Mouse (Mus musculus) stomach, embryonic 15.5 days (tissue): ENCODE measurements around the gene Scp2. TPM values are rescaled to one million over a fixed set of nuclear protein-coding genes. Genes with fewer than 3 reads are reported as not detected.
"Not testable (repeated sequence)": the region's sequence is repeated elsewhere in the genome, so short reads cannot be mapped to it uniquely, and the experiment has no call there.

ENCODE experiments used
- ATAC-seq: fragments of 200-750 bp; cut with Nextera tagmentation; 2 replicates; pipeline ENCODE4 v1.8.0; 2017; ENCODE audit warnings: low read depth, moderate number of reproducible peaks, moderate TSS enrichment; ENCODE audit not compliant: insufficient read depth, low FRiP score
- H3K27ac ChIP-seq: fragments of 300-500 bp; sonication (generic); 2 replicates; pipeline ENCODE4 v1.5.1; 2015; ENCODE audit warnings: mild to moderate bottlenecking, inconsistent platforms
- H3K27me3 ChIP-seq: fragments of 300-500 bp; sonication (generic); replicated peaks from 2 replicates; pipeline ENCODE4 v1.6.1; 2015; ENCODE audit warnings: inconsistent platforms
- H3K36me3 ChIP-seq: fragments of 300-500 bp; sonication (generic); 2 replicates; pipeline ENCODE4 v1.6.1; 2015; ENCODE audit warnings: inconsistent platforms
- H3K4me1 ChIP-seq: fragments of 300-500 bp; sonication (generic); 2 replicates; pipeline ENCODE4 v1.6.1; 2015; ENCODE audit warnings: inconsistent platforms
- H3K4me2 ChIP-seq: fragments of 300-500 bp; sonication (generic); 2 replicates; pipeline ENCODE4 v1.6.1; 2015; ENCODE audit warnings: mild to moderate bottlenecking, inconsistent platforms
- H3K4me3 ChIP-seq: fragments of 300-500 bp; sonication (generic); replicated peaks from 2 replicates; pipeline ENCODE4 v1.5.1; 2015; ENCODE audit warnings: inconsistent platforms
- H3K9ac ChIP-seq: fragments of 300-500 bp; sonication (generic); 2 replicates; pipeline ENCODE4 v1.6.1; 2015; ENCODE audit warnings: inconsistent platforms
- H3K9me3 ChIP-seq: fragments of 300-500 bp; sonication (generic); 2 replicates; pipeline ENCODE4 v1.6.1; 2016; ENCODE audit warnings: inconsistent platforms
- WGBS: fragments of 180-500 bp; shearing (Covaris S2); methylation state at CpG from one replicate; pipeline ENCODE4 v1.1.7; 2015; 5-methylcytosine and 5-hydroxymethylcytosine counted together
- polyA plus RNA-seq: library from polyadenylated mRNA; unstranded; fragments of >200 nt; fragmentation: Nextera tagmentation; extraction: Ambion mirVana; gene quantifications from 2 replicates; pipeline ENCODE4 v1.2.1, GENCODE M21; 2015

The Scp2 gene
- polyA plus RNA-seq, 1 experiment from 2014 or later: 232 TPM

- H3K9me3 ChIP-seq: no peaks in the 10 kb centered on the region
- WGBS: 74% methylated on average over 6 of the region's 6 CpGs
- ATAC-seq: no peak
- H3K4me2 ChIP-seq: no peak overlapping the region
- H3K27ac ChIP-seq: no peak overlapping the region
- no peaks in the 10 kb centered on the region for H3K27me3 ChIP-seq
- H3K4me1 ChIP-seq: no peaks in the 10 kb centered on the region
- H3K4me3 ChIP-seq: no peak overlapping the region
- H3K36me3 ChIP-seq: no peaks in the 10 kb centered on the region
- no peak overlapping the region for H3K9ac ChIP-seq
Observed at GRCm38 (mm10) chr4:108092741-108093397, 51.9 kb downstream of the Scp2 start.

GRCm38 (mm10) chr4:108083993-108084392, 60.8 kb downstream of the Scp2 start:
- no peaks in the 10 kb centered on the region for H3K36me3 ChIP-seq
- ATAC-seq: no peak
- 85% methylated on average over 2 of the region's 2 CpGs for WGBS

GRCm38 (mm10) chr4:108083032-108083735, 61.6 kb downstream of the Scp2 start:
- Histone ChIP-seq H3K4me2 (no peak overlapping the region), H3K27me3 (no peaks in the 10 kb centered on the region), H3K27ac (no peak overlapping the region), H3K9ac (no peak overlapping the region), H3K36me3 (no peaks in the 10 kb centered on the region), H3K9me3 (no peaks in the 10 kb centered on the region), H3K4me3 (no peak overlapping the region), H3K4me1 (no peaks in the 10 kb centered on the region)
- ATAC-seq: no peak
- WGBS: 80% methylated on average over 6 of the region's 6 CpGs

More at GRCm38 (mm10) chr4:108083993-108084392, 60.8 kb downstream of the Scp2 start:
- Histone ChIP-seq H3K4me3 (no peak overlapping the region), H3K9ac (no peak overlapping the region), H3K4me2 (no peak overlapping the region), H3K9me3 (no peaks in the 10 kb centered on the region), H3K27me3 (no peaks in the 10 kb centered on the region), H3K27ac (no peak overlapping the region), H3K4me1 (no peaks in the 10 kb centered on the region)

GRCm38 (mm10) chr4:108082401-108082806, 62.4 kb downstream of the Scp2 start:
- no peak overlapping the region for H3K27ac ChIP-seq
- no peak overlapping the region for H3K9ac ChIP-seq
- H3K9me3 ChIP-seq: no peaks in the 10 kb centered on the region
- 88% methylated on average over 2 of the region's 2 CpGs for WGBS
- no peak overlapping the region for H3K4me3 ChIP-seq
- H3K27me3 ChIP-seq: no peaks in the 10 kb centered on the region
- no peak overlapping the region for H3K4me2 ChIP-seq
- ATAC-seq: no peak
- H3K4me1 ChIP-seq: no peaks in the 10 kb centered on the region
- no peaks in the 10 kb centered on the region for H3K36me3 ChIP-seq

- Histone ChIP-seq H3K27me3 (no peaks in the 10 kb centered on the region), H3K4me3 (no peak overlapping the region), H3K9me3 (no peaks in the 10 kb centered on the region), H3K4me2 (no peak overlapping the region), H3K4me1 (no peaks in the 10 kb centered on the region), H3K36me3 (no peaks in the 10 kb centered on the region), H3K27ac (no peak overlapping the region), H3K9ac (no peak overlapping the region)
- ATAC-seq: no peak
- WGBS: 87% methylated on average over 5 of the region's 5 CpGs
Observed at GRCm38 (mm10) chr4:108080876-108081275, 63.9 kb downstream of the Scp2 start.

- Histone ChIP-seq H3K4me1 (no peaks in the 10 kb centered on the region), H3K27ac (no peak overlapping the region), H3K9ac (no peak overlapping the region), H3K9me3 (no peaks in the 10 kb centered on the region), H3K36me3 (no peaks in the 10 kb centered on the region), H3K27me3 (no peaks in the 10 kb centered on the region), H3K4me2 (no peak overlapping the region), H3K4me3 (no peak overlapping the region)
- ATAC-seq: no peak
- WGBS: 68% methylated on average over 2 of the region's 2 CpGs
Observed at GRCm38 (mm10) chr4:108079762-108080161, 65.0 kb downstream of the Scp2 start.

- H3K27ac ChIP-seq, H3K4me3 ChIP-seq, ATAC-seq, H3K27me3 ChIP-seq, H3K9ac ChIP-seq, H3K4me2 ChIP-seq, H3K36me3 ChIP-seq, H3K4me1 ChIP-seq, H3K9me3 ChIP-seq: not testable (repeated sequence)
- WGBS: 84% methylated on average over 15 of the region's 15 CpGs
Observed at GRCm38 (mm10) chr4:108079191-108079590, 65.6 kb downstream of the Scp2 start.

- H3K4me3 ChIP-seq: no peak overlapping the region
- no peak overlapping the region for H3K9ac ChIP-seq
- H3K27me3 ChIP-seq: no peaks in the 10 kb centered on the region
- no peak overlapping the region for H3K4me2 ChIP-seq
- no peaks in the 10 kb centered on the region for H3K4me1 ChIP-seq
- ATAC-seq: no peak
- no peak overlapping the region for H3K27ac ChIP-seq
- H3K9me3 ChIP-seq: no peaks in the 10 kb centered on the region
- WGBS: 76% methylated on average over 3 of the region's 3 CpGs
- no peaks in the 10 kb centered on the region for H3K36me3 ChIP-seq
Observed at GRCm38 (mm10) chr4:108077224-108077955, 67.4 kb downstream of the Scp2 start.

- Histone ChIP-seq H3K4me3 (no peak overlapping the region), H3K27me3 (no peaks in the 10 kb centered on the region), H3K4me2 (no peak overlapping the region), H3K27ac (no peak overlapping the region), H3K9ac (no peak overlapping the region), H3K9me3 (no peaks in the 10 kb centered on the region), H3K4me1 (no peaks in the 10 kb centered on the region), H3K36me3 (no peaks in the 10 kb centered on the region)
- ATAC-seq: no peak
- WGBS: 64% methylated on average over 3 of the region's 3 CpGs
Observed at GRCm38 (mm10) chr4:108074204-108074823, 70.5 kb downstream of the Scp2 start.

GRCm38 (mm10) chr4:108072086-108072485, 72.7 kb downstream of the Scp2 start:
- no peak overlapping the region for H3K4me3 ChIP-seq
- no peak overlapping the region for H3K27ac ChIP-seq
- no peak overlapping the region for H3K9ac ChIP-seq
- H3K4me1 ChIP-seq: no peaks in the 10 kb centered on the region
- 90% methylated on average over 3 of the region's 3 CpGs for WGBS
- no peaks in the 10 kb centered on the region for H3K27me3 ChIP-seq
- no peaks in the 10 kb centered on the region for H3K9me3 ChIP-seq
- ATAC-seq: no peak
- no peak overlapping the region for H3K4me2 ChIP-seq
- no peaks in the 10 kb centered on the region; the same call in 1 of the 2 replicates for H3K36me3 ChIP-seq

GRCm38 (mm10) chr4:108071235-108071901, 73.4 kb downstream of the Scp2 start:
- Histone ChIP-seq H3K4me1 (no peaks in the 10 kb centered on the region), H3K4me3 (peak overlapping the region; percentile 48), H3K4me2 (peak overlapping the region; percentile 58), H3K27ac (no peak overlapping the region), H3K36me3 (no peaks in the 10 kb centered on the region; the same call in 1 of the 2 replicates), H3K9ac (peak overlapping the region; percentile 11; the same call in 1 of the 2 replicates), H3K9me3 (no peaks in the 10 kb centered on the region), H3K27me3 (no peaks in the 10 kb centered on the region)
- WGBS: 3% methylated on average over 26 of the region's 26 CpGs
- ATAC-seq: peak; percentile 95
